Mouse (Mus musculus) bone marrow macrophage, adult 2 months (primary cell): ENCODE results near the gene Dhx40.

Experiments
- CTCF ChIP-seq: IDR thresholded peaks from 2 replicates; pipeline ENCODE4 v1.5.1; 2012; ENCODE audit warnings: low read depth, mild to moderate bottlenecking, low read length, moderate library complexity
- POLR2A ChIP-seq: IDR thresholded peaks from 2 replicates; pipeline ENCODE4 v1.6.1; 2012; ENCODE audit warnings: mild to moderate bottlenecking, low read depth, low read length, borderline replicate concordance

GRCm38 (mm10) chr11:86756156-86757141, 51.1 kb downstream of the Dhx40 start:
- TF ChIP-seq CTCF (no peak), POLR2A (0 out of 2 replicates have a peak, but pooled peaks have one; percentile 12)
